Mouse (Mus musculus): Measurements from ENCODE around the gene 9530053A07Rik. TPM values are rescaled to one million over a fixed set of nuclear protein-coding genes. Genes with fewer than 3 reads are reported as not detected.

9530053A07Rik gene
- polyA plus RNA-seq, 1 experiment: 0.63 TPM

DNA sequence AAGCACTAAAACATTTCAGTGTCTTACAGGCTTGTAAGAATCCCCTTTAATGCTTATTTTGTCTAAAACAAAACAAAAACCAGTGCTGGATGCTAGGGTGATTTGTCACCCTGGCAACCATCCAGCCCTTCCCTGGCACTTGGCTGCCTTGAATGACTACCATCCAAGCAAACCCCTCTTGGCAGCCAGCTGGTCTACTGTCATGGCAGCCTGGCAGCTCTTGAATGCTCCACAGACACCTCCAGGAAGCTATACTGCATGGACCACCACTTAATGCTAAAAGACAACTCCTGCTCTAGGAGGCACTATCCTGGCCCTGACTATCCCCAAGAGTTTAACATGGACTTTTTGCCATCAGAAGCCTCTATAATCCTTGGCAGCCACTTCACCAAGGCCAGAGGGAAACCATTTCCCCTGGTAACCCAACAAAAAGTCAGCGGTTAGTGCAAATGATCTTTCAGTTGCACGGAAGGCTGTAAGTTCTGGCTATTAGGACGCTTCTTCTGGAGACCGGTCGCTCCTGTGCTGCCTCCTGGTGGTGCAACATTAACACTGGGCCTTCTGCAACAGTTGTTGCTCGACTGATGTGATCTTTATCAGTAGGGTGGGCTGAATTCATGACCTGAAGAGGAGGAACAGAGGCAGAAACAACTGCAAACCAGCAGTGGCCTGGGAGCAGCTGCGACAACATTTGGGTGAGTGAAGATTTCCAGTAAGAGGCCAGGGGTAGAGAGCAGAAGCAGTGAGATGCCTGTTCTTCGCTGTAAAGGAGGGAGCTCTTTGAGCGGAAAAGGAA lies 39.3 kb downstream of the 9530053A07Rik start:
- peak; percentile 57 for DNase-seq
- peaks cover 7% of the 10 kb centered on the region for H3K4me1 ChIP-seq (ENCODE audit: control insufficient read depth, insufficient read depth, low read length)
- WGBS: 2% methylated on average over 9 of the region's 9 CpGs
- peak overlapping the region; percentile 65 for H3K4me3 ChIP-seq (replicated peaks; ENCODE audit: extremely low read depth, low read depth, low read length)
- no peak for TF ChIP-seq POLR2A (IDR thresholded peaks at IDR 0.05; ENCODE audit: borderline replicate concordance, extremely low read depth, low read depth, low read length)
- TF ChIP-seq CTCF (IDR thresholded peaks at IDR 0.05; ENCODE audit: insufficient read depth, low read length): peak; percentile 87

DNA sequence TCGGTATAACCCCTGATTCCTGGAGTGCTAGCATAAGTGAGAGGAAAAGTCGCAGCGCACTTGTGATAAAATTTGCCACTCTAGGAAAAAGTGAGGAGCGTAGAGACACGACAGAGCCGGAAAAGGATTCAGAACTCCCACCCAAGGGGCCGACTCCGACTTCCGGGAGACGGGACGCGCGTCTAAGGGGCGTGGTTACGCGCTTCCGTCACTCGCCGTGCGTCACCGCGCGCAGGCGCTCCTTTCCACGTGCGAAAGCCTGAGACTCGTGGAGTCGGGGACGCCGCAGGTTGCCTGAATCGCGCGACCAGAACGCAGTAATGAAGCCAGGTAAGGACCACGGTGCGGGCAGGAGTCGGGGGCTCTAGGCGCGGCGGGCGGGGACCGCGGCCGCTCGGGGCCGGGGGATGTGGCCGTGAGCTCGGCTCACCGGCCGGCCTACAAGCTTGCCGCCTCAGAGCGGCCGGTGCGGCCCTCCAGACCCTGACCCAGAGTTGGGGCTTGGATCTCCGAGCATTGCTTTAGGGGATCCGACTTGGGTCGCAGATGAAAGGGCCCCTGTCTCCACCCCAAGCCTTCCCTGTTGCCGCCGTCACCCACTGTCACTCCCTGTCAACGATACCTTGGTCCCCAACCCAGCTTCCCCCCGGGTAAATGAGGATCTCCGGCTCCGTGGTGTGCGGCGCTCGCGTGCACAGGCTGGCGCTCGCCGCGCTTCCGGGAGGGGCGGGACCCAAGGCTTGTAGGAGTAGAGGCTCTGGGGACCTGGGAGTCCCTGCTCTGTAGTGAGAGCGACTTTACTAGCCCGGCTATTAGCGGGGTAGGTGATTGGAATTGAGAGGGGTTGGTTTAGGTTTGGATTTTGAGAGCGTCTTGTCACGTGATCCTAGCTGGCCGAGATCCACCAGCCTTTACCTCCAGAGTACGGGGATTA lies 40.5 kb downstream of the 9530053A07Rik start, which contains the start of gene Fbl:
Fbl (plus strand) TSS at position 222 of the 934 bp plus-strand sequence.
- Histone ChIP-seq H3K4me1 (ENCODE audit: control insufficient read depth, insufficient read depth, low read length) (peaks cover 7% of the 10 kb centered on the region), H3K4me3 (replicated peaks; ENCODE audit: extremely low read depth, low read depth, low read length) (peak within 1 kb of the TSS; percentile 65)
- peak; percentile 88 for DNase-seq
- WGBS: under 1% methylated on average over 80 of the region's 80 CpGs
- TF ChIP-seq POLR2A (IDR thresholded peaks at IDR 0.05; ENCODE audit: borderline replicate concordance, extremely low read depth, low read depth, low read length) (peak; percentile 72; the same call in 1 of the 2 replicates), CTCF (IDR thresholded peaks at IDR 0.05; ENCODE audit: insufficient read depth, low read length) (no peak)

DNA sequence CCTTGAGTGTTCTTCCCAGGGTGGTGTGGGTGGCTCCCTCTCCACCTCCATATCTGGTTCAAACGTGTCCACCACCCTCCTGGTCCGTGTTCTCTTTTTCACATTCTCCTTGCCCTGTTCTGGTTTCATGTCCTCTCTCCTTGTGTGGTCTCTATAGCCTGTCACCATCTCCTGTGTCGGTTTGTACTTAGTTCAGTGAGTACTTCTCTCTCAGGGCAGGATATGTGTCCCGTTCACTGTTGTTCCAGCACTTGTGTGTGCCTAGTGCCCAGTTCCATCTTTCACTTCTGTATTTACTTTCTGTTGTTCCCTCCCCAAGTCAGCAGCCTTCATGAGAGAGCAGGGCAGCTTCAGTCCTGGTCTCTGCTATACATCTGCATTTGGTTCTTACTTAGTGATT lies 46.1 kb downstream of the 9530053A07Rik start:
- no peak for DNase-seq
- Histone ChIP-seq H3K4me1 (ENCODE audit: control insufficient read depth, insufficient read depth, low read length) (peaks cover 4% of the 10 kb centered on the region), H3K4me3 (replicated peaks; ENCODE audit: extremely low read depth, low read depth, low read length) (no peak overlapping the region)
- 74% methylated on average over 4 of the region's 4 CpGs for WGBS
- TF ChIP-seq CTCF (IDR thresholded peaks at IDR 0.05; ENCODE audit: insufficient read depth, low read length): no peak
- no peak for TF ChIP-seq POLR2A (IDR thresholded peaks at IDR 0.05; ENCODE audit: borderline replicate concordance, extremely low read depth, low read depth, low read length)

DNA sequence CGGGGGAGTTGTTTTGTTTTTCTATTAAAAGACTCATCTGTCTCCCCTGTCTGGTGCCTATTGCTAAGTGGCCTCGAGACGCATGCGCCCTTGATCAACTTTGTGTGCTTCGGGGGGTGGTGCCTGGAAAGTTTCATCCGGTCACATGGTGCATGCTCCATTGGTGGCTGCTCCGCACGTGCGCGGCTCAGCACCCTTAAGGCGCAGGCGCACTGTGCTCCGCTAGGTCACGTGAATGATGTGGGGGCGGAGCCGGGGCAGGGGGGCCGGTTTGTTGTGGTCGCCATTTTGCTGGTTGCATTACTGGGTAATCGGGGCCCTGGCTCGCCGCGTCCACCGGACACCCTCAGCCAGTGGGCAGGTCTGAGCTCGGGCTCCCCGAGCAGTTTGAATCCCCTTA lies 50.0 kb downstream of the 9530053A07Rik start, which contains the start of gene Dyrk1b:
Dyrk1b (plus strand) TSS at position 242 of the 400 bp plus-strand sequence.
- Histone ChIP-seq H3K4me3 (replicated peaks; ENCODE audit: extremely low read depth, low read depth, low read length) (peak within 1 kb of the TSS; percentile 93), H3K4me1 (ENCODE audit: control insufficient read depth, insufficient read depth, low read length) (no peaks in the 10 kb centered on the region)
- peak; percentile 99 for DNase-seq
- WGBS: under 1% methylated on average over 25 of the region's 25 CpGs
- TF ChIP-seq POLR2A (IDR thresholded peaks at IDR 0.05; ENCODE audit: borderline replicate concordance, extremely low read depth, low read depth, low read length) (0 out of 2 replicates have a peak, but pooled peaks have one; percentile 3), CTCF (IDR thresholded peaks at IDR 0.05; ENCODE audit: insufficient read depth, low read length) (no peak)

DNA sequence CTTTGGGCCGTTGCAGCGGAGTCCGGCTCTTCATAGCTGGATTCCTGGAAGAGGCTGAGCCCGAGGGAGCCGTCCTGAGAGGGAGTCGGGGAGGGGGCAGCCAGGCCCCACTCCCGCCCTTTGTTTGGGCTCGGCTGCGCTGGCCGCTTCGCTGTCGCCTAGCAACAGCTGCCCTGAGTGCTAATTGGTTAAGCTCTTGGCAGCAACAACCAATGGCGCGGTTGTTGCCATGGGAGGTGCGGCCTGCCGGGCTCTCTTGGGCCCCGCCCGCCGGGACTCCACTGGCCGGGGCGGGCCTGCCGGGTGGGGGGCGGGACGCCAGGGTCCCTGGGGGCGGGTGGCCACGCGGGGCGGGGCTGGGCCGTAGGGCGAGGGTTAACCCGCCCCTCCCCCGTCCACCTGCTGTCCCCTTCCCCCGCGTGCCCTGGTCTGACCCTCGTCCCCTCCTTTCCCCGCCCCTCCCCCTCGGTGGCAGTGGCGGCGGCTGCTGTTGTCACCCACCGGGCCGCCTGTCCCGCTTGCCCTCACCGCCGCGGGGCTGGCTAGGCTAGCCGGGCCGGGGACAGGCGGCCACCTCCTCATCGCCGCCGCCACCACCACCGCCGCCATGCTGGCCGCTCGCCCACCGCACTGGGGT lies 50.6 kb downstream of the 9530053A07Rik start:
- WGBS: 1% methylated on average over 46 of the region's 56 CpGs

DNA sequence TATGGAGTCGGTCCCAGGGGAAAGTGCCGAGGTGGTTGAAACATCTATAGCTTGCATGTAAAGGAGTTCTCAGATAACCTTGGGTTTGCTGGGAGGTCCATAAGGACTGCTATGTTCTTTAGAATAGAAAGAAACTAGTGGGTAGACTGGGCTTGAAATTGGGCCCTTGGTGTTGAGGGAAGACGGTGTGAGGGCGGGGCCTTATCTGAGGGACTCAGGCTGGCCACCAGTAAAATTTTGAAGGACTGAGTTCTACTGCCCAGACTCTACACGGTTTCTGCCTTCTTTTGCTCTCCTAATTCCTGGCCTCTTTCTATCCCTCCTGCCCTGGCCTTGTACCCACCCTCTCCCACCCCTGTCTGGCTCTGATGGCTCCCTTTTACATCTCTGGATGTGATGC lies 51.6 kb downstream of the 9530053A07Rik start:
- no peak for DNase-seq
- 76% methylated on average over 5 of the region's 5 CpGs for WGBS
- no peaks in the 10 kb centered on the region for H3K4me1 ChIP-seq (ENCODE audit: control insufficient read depth, insufficient read depth, low read length)
- no peak overlapping the region for H3K4me3 ChIP-seq (replicated peaks; ENCODE audit: extremely low read depth, low read depth, low read length)
- TF ChIP-seq CTCF (IDR thresholded peaks at IDR 0.05; ENCODE audit: insufficient read depth, low read length): no peak
- TF ChIP-seq POLR2A (IDR thresholded peaks at IDR 0.05; ENCODE audit: borderline replicate concordance, extremely low read depth, low read depth, low read length): no peak

More for the DNA sequence above, 50.6 kb downstream of the 9530053A07Rik start:
- TF ChIP-seq POLR2A (IDR thresholded peaks at IDR 0.05; ENCODE audit: borderline replicate concordance, extremely low read depth, low read depth, low read length): no peak; the same call in 1 of the 2 replicates
- no peak for TF ChIP-seq CTCF (IDR thresholded peaks at IDR 0.05; ENCODE audit: insufficient read depth, low read length)
- peak; percentile 92 for DNase-seq
- no peaks in the 10 kb centered on the region for H3K4me1 ChIP-seq (ENCODE audit: control insufficient read depth, insufficient read depth, low read length)
- H3K4me3 ChIP-seq (replicated peaks; ENCODE audit: extremely low read depth, low read depth, low read length): peak overlapping the region; percentile 93

DNA sequence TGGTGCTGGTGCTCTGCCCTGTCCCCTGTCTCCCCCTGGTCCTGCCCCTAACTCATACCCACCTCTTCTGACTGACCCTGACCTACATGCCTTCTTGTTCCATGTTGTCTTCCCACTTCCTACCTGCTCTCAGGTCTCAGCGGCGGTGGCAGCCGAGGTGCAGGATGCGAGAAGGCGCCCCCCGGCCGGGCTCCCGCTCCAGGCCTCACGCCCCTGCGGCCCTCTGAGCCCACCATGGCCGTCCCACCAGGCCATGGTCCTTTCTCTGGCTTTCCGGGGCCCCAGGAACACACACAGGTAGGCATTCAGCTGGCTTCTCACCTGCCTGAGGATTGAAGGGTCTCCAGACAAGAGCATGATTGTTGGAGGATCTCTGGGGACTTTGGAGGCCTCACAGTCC lies 52.1 kb downstream of the 9530053A07Rik start:
- no peak for DNase-seq
- no peaks in the 10 kb centered on the region for H3K4me1 ChIP-seq (ENCODE audit: control insufficient read depth, insufficient read depth, low read length)
- no peak overlapping the region for H3K4me3 ChIP-seq (replicated peaks; ENCODE audit: extremely low read depth, low read depth, low read length)
- 98% methylated on average over 12 of the region's 12 CpGs for WGBS
- no peak for TF ChIP-seq CTCF (IDR thresholded peaks at IDR 0.05; ENCODE audit: insufficient read depth, low read length)
- TF ChIP-seq POLR2A (IDR thresholded peaks at IDR 0.05; ENCODE audit: borderline replicate concordance, extremely low read depth, low read depth, low read length): no peak

DNA sequence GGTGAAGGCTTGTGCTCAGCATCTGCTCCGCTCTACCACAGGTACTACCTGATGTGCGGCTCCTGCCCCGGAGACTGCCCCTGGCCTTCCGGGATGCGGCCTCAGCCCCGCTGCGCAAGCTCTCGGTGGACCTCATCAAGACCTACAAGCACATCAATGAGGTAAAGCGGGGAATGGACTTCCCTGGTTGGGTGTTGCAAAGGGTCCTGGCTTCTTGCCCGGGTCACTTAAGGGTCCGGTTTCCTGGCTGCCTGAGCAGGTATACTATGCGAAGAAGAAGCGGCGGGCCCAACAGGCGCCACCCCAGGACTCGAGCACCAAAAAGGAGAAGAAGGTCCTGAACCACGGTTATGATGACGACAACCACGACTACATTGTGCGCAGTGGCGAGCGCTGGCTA lies 53.1 kb downstream of the 9530053A07Rik start:
- Histone ChIP-seq H3K4me1 (ENCODE audit: control insufficient read depth, insufficient read depth, low read length) (no peaks in the 10 kb centered on the region), H3K4me3 (replicated peaks; ENCODE audit: extremely low read depth, low read depth, low read length) (no peak overlapping the region)
- TF ChIP-seq CTCF (IDR thresholded peaks at IDR 0.05; ENCODE audit: insufficient read depth, low read length): no peak
- no peak for TF ChIP-seq POLR2A (IDR thresholded peaks at IDR 0.05; ENCODE audit: borderline replicate concordance, extremely low read depth, low read depth, low read length)
- 86% methylated on average over 22 of the region's 22 CpGs for WGBS
- no peak for DNase-seq

DNA sequence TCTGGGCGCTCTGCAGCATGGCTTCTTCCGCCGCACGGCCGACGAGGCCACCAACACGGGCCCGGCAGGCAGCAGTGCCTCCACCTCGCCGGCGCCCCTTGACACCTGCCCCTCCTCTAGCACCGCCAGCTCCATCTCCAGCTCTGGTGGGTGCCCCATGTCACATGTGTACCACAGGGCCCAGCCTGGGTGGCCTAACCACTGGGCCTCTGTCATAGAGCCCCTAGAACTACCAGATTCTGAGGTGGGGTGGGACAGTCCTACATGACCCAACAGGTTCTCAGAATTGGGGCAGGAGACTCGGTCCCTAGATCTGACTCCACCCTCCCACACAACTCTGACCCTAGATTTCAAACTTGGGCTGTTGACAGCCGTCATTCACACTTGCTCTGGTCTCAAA lies 56.6 kb downstream of the 9530053A07Rik start:
- no peak for TF ChIP-seq CTCF (IDR thresholded peaks at IDR 0.05; ENCODE audit: insufficient read depth, low read length)
- no peak for TF ChIP-seq POLR2A (IDR thresholded peaks at IDR 0.05; ENCODE audit: borderline replicate concordance, extremely low read depth, low read depth, low read length)
- no peaks in the 10 kb centered on the region for H3K4me1 ChIP-seq (ENCODE audit: control insufficient read depth, insufficient read depth, low read length)
- no peak for DNase-seq
- 89% methylated on average over 14 of the region's 14 CpGs for WGBS
- H3K4me3 ChIP-seq (replicated peaks; ENCODE audit: extremely low read depth, low read depth, low read length): no peak overlapping the region

Measured in lung, adult 2 months (tissue).